Mouse (Mus musculus) heart, embryonic 14.5 days (tissue): ENCODE measurements around the gene Ap2b1. TPM values are rescaled to one million over a fixed set of nuclear protein-coding genes. Genes with fewer than 3 reads are reported as not detected.
"Not testable (repeated sequence)": the region's sequence is repeated elsewhere in the genome, so short reads cannot be mapped to it uniquely, and the experiment has no call there.

Source experiments
- ATAC-seq: fragments of 200-750 bp; cut with Nextera tagmentation; 2 replicates; pipeline ENCODE4 v1.8.0; 2017; ENCODE audit warnings: low read depth, moderate TSS enrichment; ENCODE audit not compliant: insufficient number of reproducible peaks, insufficient read depth, low FRiP score
- H3K27ac ChIP-seq, 2 experiments: fragments of 200-500 bp in 1 of 2; fragments of 300-500 bp in 1 of 2; sonication (generic) in 1 of 2; replicated peaks in 1 of 2; 2 replicates each; pipeline ENCODE4 v1.5.1; 2012 to 2014; ENCODE audit warnings: low read depth in 2 of 2, low read length in 2 of 2, control low read depth in 1 of 2, mild to moderate bottlenecking in 1 of 2, mixed read lengths in 1 of 2; ENCODE audit not compliant: control insufficient read depth in 1 of 2, insufficient read depth in 1 of 2
- H3K27me3 ChIP-seq: fragments of 300-500 bp; sonication (generic); 2 replicates; pipeline ENCODE4 v1.6.1; 2014; ENCODE audit warnings: mild to moderate bottlenecking, low read length, control low read depth; ENCODE audit not compliant: control insufficient read depth, insufficient read depth
- H3K36me3 ChIP-seq: fragments of 300-500 bp; sonication (generic); 2 replicates; pipeline ENCODE4 v1.6.1; 2014; ENCODE audit warnings: mild to moderate bottlenecking, control low read depth, low read length, mixed read lengths; ENCODE audit not compliant: control insufficient read depth, insufficient read depth
- H3K4me1 ChIP-seq, 2 experiments: fragments of 200-500 bp in 1 of 2; fragments of 300-500 bp in 1 of 2; sonication (generic) in 1 of 2; 2 replicates each; pipeline ENCODE4 v1.6.1; 2012 to 2014; ENCODE audit warnings: low read length in 2 of 2, control low read depth in 1 of 2, mixed read lengths in 1 of 2; ENCODE audit not compliant: control insufficient read depth in 2 of 2, insufficient read depth in 2 of 2
- H3K4me2 ChIP-seq: fragments of 300-500 bp; sonication (generic); 2 replicates; pipeline ENCODE4 v1.6.1; 2014; ENCODE audit warnings: mild to moderate bottlenecking, low read length
- H3K4me3 ChIP-seq, 2 experiments: fragments of 200-500 bp in 1 of 2; fragments of 300-500 bp in 1 of 2; sonication (generic) in 1 of 2; 2 replicates each; pipeline ENCODE4 v1.5.1; 2012 to 2014; ENCODE audit warnings: low read length in 2 of 2, mild to moderate bottlenecking in 2 of 2, control low read depth in 1 of 2, low read depth in 1 of 2, moderate library complexity in 1 of 2; ENCODE audit not compliant: control insufficient read depth in 1 of 2, insufficient read depth in 1 of 2
- H3K9ac ChIP-seq: fragments of 300-500 bp; sonication (generic); 2 replicates; pipeline ENCODE4 v1.6.1; 2014; ENCODE audit warnings: mild to moderate bottlenecking, low read length
- H3K9me3 ChIP-seq: fragments of 300-500 bp; sonication (generic); 2 replicates; pipeline ENCODE4 v1.6.1; 2016; ENCODE audit warnings: low read length, control low read depth; ENCODE audit not compliant: control insufficient read depth
- WGBS: fragments of 180-500 bp; shearing (Covaris S2); extraction: QIAGEN DNeasy Blood & Tissue Kit; methylation state at CpG from one replicate; pipeline ENCODE4 v1.1.7; 2014; 5-methylcytosine and 5-hydroxymethylcytosine counted together
- polyA plus RNA-seq: library from polyadenylated mRNA; unstranded; fragments of >200 nt; fragmentation: Nextera tagmentation; extraction: Ambion mirVana; gene quantifications from 2 replicates; pipeline ENCODE4 v1.2.1, GENCODE M21; 2014

Ap2b1 gene
- polyA plus RNA-seq, 1 experiment from 2014 or later: 46.5 TPM

DNA sequence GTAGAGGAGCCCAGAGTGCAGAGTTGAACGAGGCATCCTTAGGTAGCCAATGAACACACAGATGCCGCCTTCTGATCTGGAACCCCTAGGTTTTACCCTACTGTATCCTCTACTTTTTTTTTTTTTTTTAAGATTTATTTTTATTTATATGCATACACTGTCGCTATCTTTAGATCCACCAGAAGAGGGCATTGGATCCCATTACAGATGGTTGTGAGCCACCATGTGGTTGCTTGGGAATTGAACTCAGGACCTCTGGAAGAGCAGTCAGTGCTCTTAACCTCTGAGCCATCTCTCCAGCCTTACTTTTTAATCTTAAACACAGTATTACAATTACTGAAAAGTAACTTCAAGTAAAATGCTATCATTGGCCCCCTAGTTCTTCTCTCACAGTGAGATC, 27.9 kb downstream of the Ap2b1 start:
- not testable (repeated sequence) for H3K4me2 ChIP-seq, ATAC-seq, H3K4me3 ChIP-seq, H3K4me1 ChIP-seq, H3K9me3 ChIP-seq, H3K9ac ChIP-seq, H3K27me3 ChIP-seq, H3K27ac ChIP-seq
- 88% methylated on average over 3 of the region's 3 CpGs for whole genome bisulfite sequencing
- H3K36me3 ChIP-seq: peaks cover 83% of the 10 kb centered on the region

DNA sequence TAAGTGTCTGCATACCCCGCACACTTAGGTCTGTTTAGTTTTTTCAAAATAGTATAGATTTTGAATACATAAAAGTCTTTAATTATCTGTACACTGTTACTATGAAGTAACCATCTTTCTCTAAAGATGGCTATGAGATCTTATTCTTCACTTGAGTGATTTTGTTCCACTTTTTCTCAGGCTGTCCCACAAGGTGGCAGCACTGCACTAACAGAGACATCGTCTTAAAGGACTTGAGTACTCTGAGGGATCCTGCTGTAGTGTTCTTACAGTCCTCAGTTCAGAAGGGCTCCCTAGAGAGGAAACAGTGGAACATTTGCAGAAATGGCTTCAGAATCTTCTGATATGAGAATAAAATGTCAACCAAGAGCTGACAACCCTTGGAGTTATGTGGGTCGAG, 28.6 kb downstream of the Ap2b1 start:
- no peaks in the 10 kb centered on the region for H3K9me3 ChIP-seq
- peaks cover 77% of the 10 kb centered on the region for H3K36me3 ChIP-seq
- no peaks in the 10 kb centered on the region for H3K4me1 ChIP-seq
- no peak overlapping the region for H3K4me2 ChIP-seq
- ATAC-seq: no peak
- H3K27me3 ChIP-seq: no peaks in the 10 kb centered on the region
- 59% methylated on average over 3 of the region's 3 CpGs for WGBS
- no peak overlapping the region for H3K4me3 ChIP-seq
- no peak overlapping the region for H3K9ac ChIP-seq
- H3K27ac ChIP-seq: no peak overlapping the region

- Histone ChIP-seq H3K4me1 (no peaks in the 10 kb centered on the region), H3K27me3 (no peaks in the 10 kb centered on the region), H3K9ac (no peak overlapping the region), H3K4me2 (no peak overlapping the region), H3K36me3 (peaks cover 79% of the 10 kb centered on the region), H3K4me3 (no peak overlapping the region), H3K27ac (no peak overlapping the region), H3K9me3 (no peaks in the 10 kb centered on the region)
- ATAC-seq: no peak
- 85% methylated on average over 7 of the region's 7 CpGs for WGBS
Observed at GRCm38 (mm10) chr11:83335826-83336225, 37.0 kb downstream of the Ap2b1 start.

- no peak for ATAC-seq
- no peak overlapping the region for H3K4me3 ChIP-seq
Observed at GRCm38 (mm10) chr11:83339705-83340104, 40.9 kb downstream of the Ap2b1 start.

DNA sequence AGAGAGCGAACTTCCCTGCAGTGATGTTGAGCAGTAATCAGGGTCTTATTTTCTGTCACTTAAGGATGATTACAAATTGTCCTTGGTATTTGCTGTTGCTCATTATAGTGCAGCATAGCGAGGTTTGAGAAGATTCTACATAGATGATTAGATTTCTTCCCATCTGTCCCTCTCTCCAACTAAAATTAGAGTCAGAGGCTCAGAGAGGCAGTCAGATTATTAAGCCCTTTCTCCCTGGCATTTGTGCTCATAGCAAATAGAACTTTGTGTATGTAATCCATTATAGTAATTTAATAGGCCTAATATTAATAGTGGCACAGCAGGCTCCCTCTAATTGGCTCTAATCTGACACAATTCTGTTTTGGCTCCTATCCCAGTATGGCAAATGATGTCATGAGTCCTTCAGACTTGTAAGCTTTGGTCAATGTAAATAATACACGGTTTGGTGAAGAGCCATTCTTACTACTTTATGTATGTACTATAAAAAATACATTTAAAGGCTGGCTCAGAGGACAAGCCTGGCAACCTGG, 43.0 kb downstream of the Ap2b1 start:
- 85% methylated on average over 3 of the region's 3 CpGs for WGBS
- no peaks in the 10 kb centered on the region for H3K9me3 ChIP-seq
- H3K9ac ChIP-seq: no peak overlapping the region
- H3K4me2 ChIP-seq: no peak overlapping the region
- no peak overlapping the region for H3K27ac ChIP-seq
- no peaks in the 10 kb centered on the region for H3K27me3 ChIP-seq
- H3K4me1 ChIP-seq: no peaks in the 10 kb centered on the region
- peaks cover 92% of the 10 kb centered on the region for H3K36me3 ChIP-seq
- no peak for ATAC-seq
- H3K4me3 ChIP-seq: no peak overlapping the region

More at GRCm38 (mm10) chr11:83339705-83340104, 40.9 kb downstream of the Ap2b1 start:
- Histone ChIP-seq H3K27me3 (no peaks in the 10 kb centered on the region), H3K27ac (no peak overlapping the region), H3K4me1 (no peaks in the 10 kb centered on the region), H3K9me3 (no peaks in the 10 kb centered on the region), H3K4me2 (no peak overlapping the region), H3K36me3 (peaks cover 93% of the 10 kb centered on the region), H3K9ac (no peak overlapping the region)
- 69% methylated on average over 2 of the region's 2 CpGs for WGBS

GRCm38 (mm10) chr11:83355428-83355827, 56.6 kb downstream of the Ap2b1 start:
- Histone ChIP-seq H3K4me1 (no peaks in the 10 kb centered on the region), H3K4me3 (no peak overlapping the region), H3K9me3 (no peaks in the 10 kb centered on the region), H3K4me2 (no peak overlapping the region), H3K9ac (peak overlapping the region; percentile 34; the same call in 1 of the 2 replicates), H3K27ac (no peak overlapping the region), H3K36me3 (peaks cover 68% of the 10 kb centered on the region), H3K27me3 (no peaks in the 10 kb centered on the region)
- 67% methylated on average over 5 of the region's 5 CpGs for WGBS
- no peak for ATAC-seq

GRCm38 (mm10) chr11:83357421-83357820, 58.6 kb downstream of the Ap2b1 start:
- H3K4me3 ChIP-seq: no peak overlapping the region
- no peak overlapping the region for H3K4me2 ChIP-seq
- no peak overlapping the region for H3K9ac ChIP-seq
- 57% methylated on average over 3 of the region's 3 CpGs for WGBS
- H3K27me3 ChIP-seq: no peaks in the 10 kb centered on the region
- H3K27ac ChIP-seq: no peak overlapping the region
- ATAC-seq: no peak
- H3K9me3 ChIP-seq: no peaks in the 10 kb centered on the region
- no peaks in the 10 kb centered on the region for H3K4me1 ChIP-seq
- H3K36me3 ChIP-seq: peaks cover 51% of the 10 kb centered on the region

GRCm38 (mm10) chr11:83364656-83365055, 65.8 kb downstream of the Ap2b1 start:
- no peak for ATAC-seq
- Histone ChIP-seq H3K36me3 (peaks cover 65% of the 10 kb centered on the region), H3K4me1 (no peaks in the 10 kb centered on the region), H3K4me2 (no peak overlapping the region), H3K9me3 (no peaks in the 10 kb centered on the region), H3K4me3 (no peak overlapping the region), H3K27ac (no peak overlapping the region), H3K27me3 (no peaks in the 10 kb centered on the region), H3K9ac (no peak overlapping the region)
- 91% methylated on average over 6 of the region's 6 CpGs for WGBS
